Mouse (Mus musculus) thymus, adult 2 months (tissue): ENCODE data around the gene Bnip3.

Experiments
- CTCF ChIP-seq: fragments of 200-500 bp; IDR thresholded peaks from 2 replicates; pipeline ENCODE4 v1.5.1; 2012; ENCODE audit warnings: mild to moderate bottlenecking, control low read depth, low read length, moderate library complexity, borderline replicate concordance; ENCODE audit not compliant: control insufficient read depth, poor library complexity, insufficient read depth; ENCODE audit errors: extremely low read depth
- POLR2A ChIP-seq: fragments of 200-500 bp; IDR thresholded peaks from 2 replicates; pipeline ENCODE4 v1.6.1; 2012; ENCODE audit warnings: mild to moderate bottlenecking, low read length, control low read depth, moderate library complexity; ENCODE audit not compliant: control insufficient read depth, poor library complexity, insufficient read depth; ENCODE audit errors: extremely low read depth

GRCm38 (mm10) chr7:138942301-138942700 is 33.0 kb upstream of the Bnip3 start:
- TF ChIP-seq POLR2A (no peak), CTCF (no peak)
